Mouse (Mus musculus) layer of hippocampus, adult 18-20 months (tissue): ENCODE results near the gene Phc3. TPM values are rescaled to one million over a fixed set of nuclear protein-coding genes. Genes with fewer than 3 reads are reported as not detected.

Source experiments
- DNase-seq, 2 experiments: peaks; one replicate each; pipeline ENCODE4 v3.0.0; 2022; ENCODE audit warnings: low spot score in 2 of 2
- total RNA-seq, 2 experiments: library from RNA; stranded (reverse); gene quantifications; 2 replicates each; pipeline ENCODE4 v1.2.3; 2021

The Phc3 gene
- total RNA-seq, 2 experiments from 2014 or later, result 38.7 TPM

DNA sequence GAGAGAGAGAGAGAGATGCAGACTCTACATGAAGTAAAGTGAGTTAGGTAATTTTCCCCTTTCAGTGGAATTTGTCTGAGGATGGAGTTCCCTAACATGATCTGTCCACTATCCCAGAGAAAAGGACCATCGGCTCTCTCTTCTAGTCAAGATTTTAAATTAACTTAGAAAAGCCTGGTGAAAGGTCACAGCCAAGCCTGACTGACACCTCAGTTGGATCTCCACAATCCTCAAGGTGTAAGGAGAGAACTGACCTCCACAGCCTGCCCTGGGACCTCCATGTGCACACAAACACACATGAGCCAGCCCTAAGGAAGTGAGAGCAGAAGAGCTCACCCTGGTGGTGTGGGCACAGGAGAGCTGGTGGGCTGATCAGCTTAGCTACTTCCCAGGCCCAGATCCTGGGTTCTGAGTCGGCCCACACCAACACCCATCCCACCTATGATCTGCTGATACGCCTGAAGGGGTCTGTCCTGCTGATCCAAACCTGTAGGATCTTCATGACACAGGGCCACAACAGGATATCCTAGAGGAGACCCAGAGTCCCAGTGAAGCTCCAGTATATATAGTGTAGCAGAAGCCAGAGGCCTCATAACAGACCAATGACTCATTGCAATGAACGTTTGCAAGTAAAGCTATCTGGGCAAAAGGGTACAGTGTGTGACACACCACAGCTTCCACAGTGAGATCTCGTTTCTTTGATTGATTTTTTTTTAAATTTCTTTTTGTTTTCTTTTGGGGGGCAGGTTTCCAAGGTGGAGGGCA lies 12.6 kb upstream of the Phc3 start:
- DNase-seq, result no peak

GRCm38 (mm10) chr3:30976991-30977603 lies 7.9 kb upstream of the Phc3 start:
- no peak for DNase-seq

DNA sequence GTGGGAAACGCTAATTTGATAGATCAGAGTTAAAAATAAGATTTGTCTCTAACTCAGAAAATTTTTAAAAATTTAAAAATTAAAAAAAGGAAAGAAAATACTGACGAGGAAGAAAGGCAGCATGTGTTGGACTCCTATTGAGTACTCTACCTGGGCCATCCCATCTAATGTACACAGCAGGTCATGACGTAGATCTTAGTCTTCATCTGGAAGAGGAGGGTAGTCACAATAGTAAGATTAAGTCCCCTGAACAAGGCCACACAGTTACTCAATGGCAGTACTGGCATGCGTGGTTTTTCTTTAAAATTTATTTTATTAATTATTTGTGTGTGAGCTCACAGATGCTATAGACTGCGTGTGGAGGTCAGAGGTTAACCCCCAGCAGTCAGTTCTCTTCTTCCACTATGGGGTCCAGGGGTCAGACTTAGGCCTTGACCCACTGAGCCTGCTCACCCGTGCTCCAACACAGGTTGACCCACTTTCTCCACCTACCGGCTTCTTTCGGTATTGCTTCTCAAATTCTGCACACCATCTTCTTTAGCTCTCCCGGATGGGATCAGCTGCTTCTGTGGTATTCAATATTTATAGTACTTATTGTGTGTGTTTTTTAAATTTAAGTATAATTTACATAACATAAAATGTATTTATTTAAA lies 6.0 kb upstream of the Phc3 start:
- DNase-seq, result peak in 1 of 2 experiments; percentile 73

GRCm38 (mm10) chr3:30968531-30969092 lies 603 bp downstream of the Phc3 start:
- DNase-seq, result peak; percentile 20 to 41

- no peak for DNase-seq
Measured at GRCm38 (mm10) chr3:30965644-30966043, 3.6 kb downstream of the Phc3 start.

GRCm38 (mm10) chr3:30964216-30964615 lies 5.0 kb downstream of the Phc3 start:
- DNase-seq, result no peak

- no peak for DNase-seq
Measured at GRCm38 (mm10) chr3:30963100-30963499, 6.1 kb downstream of the Phc3 start.

- DNase-seq, result no peak
Measured at GRCm38 (mm10) chr3:30959868-30960831, 9.1 kb downstream of the Phc3 start.

DNA sequence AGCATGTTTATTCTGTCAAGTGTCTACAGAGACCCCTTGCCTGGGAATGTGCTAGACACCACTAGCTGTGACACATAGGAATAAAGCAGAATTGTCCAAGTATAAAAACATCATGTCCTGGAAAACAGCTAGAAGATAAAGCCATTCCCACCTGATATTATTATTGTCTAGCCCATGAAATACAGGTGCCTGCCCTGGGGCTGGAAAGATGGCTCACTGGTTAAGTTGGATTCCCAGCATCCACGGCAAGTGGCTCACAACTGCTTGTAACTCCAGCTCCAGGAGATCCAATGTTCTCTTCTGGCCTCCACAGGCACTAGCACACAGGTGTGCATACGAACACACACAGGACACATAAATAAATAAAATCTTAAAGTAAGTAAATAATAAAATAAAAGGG lies 10.5 kb downstream of the Phc3 start:
- no peak for DNase-seq

GRCm38 (mm10) chr3:30956327-30956726 lies 12.9 kb downstream of the Phc3 start:
- DNase-seq, result no peak

GRCm38 (mm10) chr3:30952273-30953070 lies 16.7 kb downstream of the Phc3 start:
- no peak for DNase-seq

- DNase-seq, result peak in 1 of 2 experiments; percentile 28
Measured at GRCm38 (mm10) chr3:30951652-30952051, 17.6 kb downstream of the Phc3 start.

DNA sequence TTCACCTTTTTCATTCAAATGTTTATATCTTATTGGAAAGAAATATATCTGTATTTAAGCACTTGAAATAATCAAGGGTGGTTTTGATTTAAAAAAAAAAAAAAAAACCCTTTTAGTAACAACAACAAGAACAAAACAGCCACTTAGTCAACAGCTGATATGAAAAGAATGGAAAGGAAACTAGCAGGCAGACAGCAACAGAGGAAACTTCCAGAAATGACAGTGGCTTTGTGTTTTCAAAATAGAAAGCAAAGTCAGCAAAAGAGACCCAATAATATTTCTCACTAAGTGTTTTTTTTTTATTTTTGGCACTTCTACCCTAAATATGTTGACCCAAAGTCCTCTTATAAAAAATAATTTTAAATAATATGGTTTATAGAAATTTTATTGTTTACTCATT lies 34.8 kb downstream of the Phc3 start:
- no peak for DNase-seq

DNA sequence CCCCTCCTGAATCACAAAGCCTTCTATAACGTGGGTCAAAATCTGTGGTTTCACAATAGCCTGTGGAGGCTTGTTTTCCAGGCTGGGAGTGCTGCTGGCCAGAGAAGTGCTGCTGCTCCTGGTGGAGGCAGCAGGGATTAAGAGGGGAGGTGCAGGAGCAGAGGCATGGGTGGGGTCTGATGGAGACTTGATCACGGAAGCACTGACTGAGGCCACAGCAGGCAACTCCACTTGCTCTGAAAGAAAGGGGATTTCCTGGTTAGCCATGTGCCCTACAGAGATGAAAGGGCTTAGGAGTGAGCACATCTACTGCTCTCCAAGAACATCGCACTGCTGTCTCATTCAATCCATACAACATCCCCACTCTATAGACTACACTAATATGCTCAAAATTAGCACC lies 39.4 kb downstream of the Phc3 start:
- no peak for DNase-seq

- DNase-seq, result no peak
Measured at GRCm38 (mm10) chr3:30927664-30928063, 41.6 kb downstream of the Phc3 start.

- no peak for DNase-seq
Measured at GRCm38 (mm10) chr3:30917160-30917559, 52.1 kb downstream of the Phc3 start.

DNA sequence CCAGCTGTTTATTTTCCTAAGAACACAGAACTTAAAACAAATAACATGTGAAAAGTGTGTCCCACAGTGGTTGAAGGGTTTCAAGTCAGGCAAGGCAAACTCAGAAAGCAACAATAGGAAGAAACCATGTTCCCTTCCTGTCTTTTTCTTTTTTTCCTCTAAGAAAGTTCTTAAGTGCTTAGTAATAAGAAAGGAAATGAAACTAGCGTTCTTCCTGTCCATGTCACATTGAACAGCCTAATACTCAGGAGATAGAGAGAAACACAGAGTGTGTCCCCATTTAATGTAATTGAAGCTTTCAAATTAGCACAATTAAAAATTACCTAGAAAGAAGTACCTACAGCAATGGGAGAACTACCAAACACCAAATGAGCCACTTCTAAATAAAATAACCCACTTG lies 64.6 kb downstream of the Phc3 start:
- no peak for DNase-seq

DNA sequence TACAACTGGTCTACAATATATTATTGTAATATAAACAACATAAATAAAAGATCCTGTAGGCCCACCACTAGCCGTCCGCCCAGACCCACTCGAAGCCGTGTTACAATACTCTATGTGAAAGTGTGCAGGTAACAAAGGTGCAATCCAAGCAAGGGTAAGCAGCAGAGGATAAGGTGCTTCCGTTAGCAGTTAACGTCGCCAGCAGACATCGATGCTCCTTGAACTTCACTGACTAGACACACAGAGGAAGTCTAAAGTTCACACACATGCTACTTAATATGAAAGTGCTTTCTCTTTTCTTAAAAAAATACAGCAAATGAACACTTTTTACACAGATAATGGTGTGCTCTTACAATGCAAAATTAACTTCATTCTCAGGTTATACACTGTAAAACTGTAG lies 69.8 kb downstream of the Phc3 start:
- DNase-seq, result no peak

- DNase-seq, result no peak
Measured at GRCm38 (mm10) chr3:30896721-30897120, 72.5 kb downstream of the Phc3 start.

DNA sequence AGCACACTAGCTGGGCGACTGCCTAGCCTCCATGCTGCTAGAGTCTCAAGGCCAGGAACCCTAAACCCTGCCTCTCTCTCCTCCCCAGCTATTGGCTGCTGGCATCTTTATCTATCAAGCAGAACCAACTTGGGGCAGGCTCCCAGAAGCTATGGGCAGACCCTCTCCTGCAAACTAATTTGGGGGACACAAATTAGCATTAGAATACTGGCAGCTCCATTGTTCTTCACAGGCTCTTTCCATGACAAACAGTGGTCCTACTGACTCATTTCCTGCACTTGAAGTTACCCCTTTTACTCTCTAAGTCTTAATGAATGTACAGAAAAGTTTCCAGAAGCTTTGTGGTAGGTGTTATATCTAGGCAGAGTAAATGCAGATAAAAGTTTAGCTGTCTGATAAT lies 80.2 kb downstream of the Phc3 start:
- DNase-seq, result no peak
